In the genomic region with DNA sequence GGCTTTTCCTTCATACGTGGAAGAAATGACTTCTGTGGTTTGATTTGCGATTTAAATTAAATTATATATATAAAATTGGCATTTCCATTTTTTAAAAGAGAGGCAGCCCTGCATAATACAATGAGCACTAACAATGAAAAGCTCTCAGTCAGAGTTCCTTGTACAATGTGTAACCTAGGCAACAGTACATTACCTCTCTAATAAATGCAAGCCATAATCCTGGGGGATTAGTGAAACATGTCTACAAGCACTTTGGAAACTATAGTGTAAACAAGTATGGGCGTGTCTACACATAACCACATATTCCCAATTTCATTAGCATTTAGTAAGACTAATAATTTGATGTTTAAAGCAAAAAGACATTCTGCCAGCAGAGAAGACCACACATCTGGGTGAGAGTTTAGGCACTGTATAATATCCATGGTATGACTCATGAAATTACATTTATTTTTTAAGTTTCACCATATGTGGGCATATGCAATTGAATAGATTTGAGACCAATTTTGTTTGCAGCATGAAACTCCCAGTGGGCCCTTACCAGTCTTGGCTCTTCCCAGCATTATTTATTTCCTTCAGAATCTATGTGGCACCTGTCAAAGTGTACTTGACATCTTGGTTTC, we compare ENCODE assay signal across 24 mouse cellular contexts.
DNase-seq lines count a peak whose midpoint lies in the region; ATAC-seq lines count a peak whose summit lies in the region.
"Had no signal": no experiment of that assay in that cellular context is flagged by ENCODE, and none has a peak within 500 bp of the region (broad histone marks: within the 10 kb centered on the region; RNA-seq: fewer than 3 reads in every experiment).

No protein-coding gene starts in this region.

- H3K36me3 ChIP-seq in hindbrain, embryonic 13.5 days, result no peaks in the 10 kb centered on the region
- H3K36me3 ChIP-seq in hindbrain, embryonic 12.5 days, result no peaks in the 10 kb centered on the region
- no peaks in the 10 kb centered on the region for H3K36me3 ChIP-seq in forebrain, embryonic 12.5 days (replicated peaks)
- H3K36me3 ChIP-seq in hindbrain, embryonic 15.5 days, result no peaks in the 10 kb centered on the region
- no peaks in the 10 kb centered on the region for H3K36me3 ChIP-seq in midbrain, embryonic 16.5 days (ENCODE audit: control insufficient read depth, insufficient read depth, low read length)
- H3K36me3 ChIP-seq: embryonic facial prominence, embryonic 12.5 days; limb, embryonic 10.5 days had no signal

- DNase-seq in urinary bladder, postnatal 4 days (ENCODE audit: low spot score in 2 of 2), result no peak
- DNase-seq in heart, adult 9 months (ENCODE audit: low spot score in 2 of 2), result no peak
- DNase-seq in adrenal gland, postnatal 25 days, result no peak
- DNase-seq: adrenal gland, adult 2 months; B cell, adult 2 months; cerebellum, adult 9-10 months; gastrocnemius, adult 2 months; heart, postnatal 36 days; kidney, postnatal 36 days; lung, adult 18-20 months; lung, postnatal 14 days; right cerebral cortex, postnatal 25 days had no signal

- no peaks in the 10 kb centered on the region for H3K27me3 ChIP-seq in hindbrain, embryonic 13.5 days
- H3K27me3 ChIP-seq in hindbrain, embryonic 12.5 days, result no peaks in the 10 kb centered on the region
- no peaks in the 10 kb centered on the region for H3K27me3 ChIP-seq in forebrain, embryonic 12.5 days
- H3K27me3 ChIP-seq in hindbrain, embryonic 15.5 days, result no peaks in the 10 kb centered on the region
- no peaks in the 10 kb centered on the region for H3K27me3 ChIP-seq in midbrain, embryonic 16.5 days (ENCODE audit: control insufficient read depth, insufficient read depth, low read depth, low read length)
- H3K27me3 ChIP-seq: embryonic facial prominence, embryonic 12.5 days had no signal

- no peak overlapping the region for H3K27ac ChIP-seq in hindbrain, embryonic 13.5 days
- no peak overlapping the region for H3K27ac ChIP-seq in hindbrain, embryonic 12.5 days
- no peak overlapping the region for H3K27ac ChIP-seq in forebrain, embryonic 12.5 days
- no peak overlapping the region for H3K27ac ChIP-seq in hindbrain, embryonic 15.5 days (replicated peaks)
- no peak overlapping the region for H3K27ac ChIP-seq in midbrain, embryonic 16.5 days (ENCODE audit: low read length)
- H3K27ac ChIP-seq: embryonic facial prominence, embryonic 12.5 days; gastrocnemius, adult 2 months; left cerebral cortex, adult 2 months; limb, embryonic 10.5 days had no signal

- H3K4me3 ChIP-seq in hindbrain, embryonic 13.5 days, result no peak overlapping the region
- H3K4me3 ChIP-seq in hindbrain, embryonic 12.5 days, result no peak overlapping the region
- no peak overlapping the region for H3K4me3 ChIP-seq in forebrain, embryonic 12.5 days (replicated peaks)
- H3K4me3 ChIP-seq in hindbrain, embryonic 15.5 days, result no peak overlapping the region
- no peak overlapping the region for H3K4me3 ChIP-seq in midbrain, embryonic 16.5 days (ENCODE audit: low read depth, low read length)
- H3K4me3 ChIP-seq: embryonic facial prominence, embryonic 12.5 days; gastrocnemius, adult 2 months; left cerebral cortex, adult 2 months; limb, embryonic 10.5 days; megakaryocyte, embryonic 14.5 days; myocyte had no signal

- H3K4me2 ChIP-seq in hindbrain, embryonic 13.5 days, result no peak overlapping the region
- no peak overlapping the region for H3K4me2 ChIP-seq in hindbrain, embryonic 12.5 days (replicated peaks)
- no peak overlapping the region for H3K4me2 ChIP-seq in forebrain, embryonic 12.5 days
- no peak overlapping the region for H3K4me2 ChIP-seq in hindbrain, embryonic 15.5 days
- H3K4me2 ChIP-seq in midbrain, embryonic 16.5 days (ENCODE audit: low read length), result no peak overlapping the region
- H3K4me2 ChIP-seq: embryonic facial prominence, embryonic 12.5 days; liver, embryonic 11.5 days had no signal

- no peaks in the 10 kb centered on the region for H3K9me3 ChIP-seq in hindbrain, embryonic 13.5 days
- no peaks in the 10 kb centered on the region for H3K9me3 ChIP-seq in hindbrain, embryonic 12.5 days (replicated peaks)
- no peaks in the 10 kb centered on the region for H3K9me3 ChIP-seq in forebrain, embryonic 12.5 days
- no peaks in the 10 kb centered on the region for H3K9me3 ChIP-seq in hindbrain, embryonic 15.5 days
- H3K9me3 ChIP-seq in midbrain, embryonic 16.5 days (replicated peaks; ENCODE audit: control insufficient read depth, low read length, poor library complexity, severe bottlenecking), result no peaks in the 10 kb centered on the region
- H3K9me3 ChIP-seq: embryonic facial prominence, embryonic 12.5 days; limb, embryonic 10.5 days; megakaryocyte, embryonic 14.5 days had no signal

- H3K4me1 ChIP-seq in hindbrain, embryonic 13.5 days (replicated peaks), result no peaks in the 10 kb centered on the region
- H3K4me1 ChIP-seq in hindbrain, embryonic 12.5 days, result no peaks in the 10 kb centered on the region
- peaks cover 6% of the 10 kb centered on the region; the same call in 1 of the 2 replicates for H3K4me1 ChIP-seq in forebrain, embryonic 12.5 days
- no peaks in the 10 kb centered on the region for H3K4me1 ChIP-seq in hindbrain, embryonic 15.5 days (replicated peaks)
- no peaks in the 10 kb centered on the region for H3K4me1 ChIP-seq in midbrain, embryonic 16.5 days (ENCODE audit: control insufficient read depth, insufficient read depth, low read length)
- H3K4me1 ChIP-seq: embryonic facial prominence, embryonic 12.5 days; limb, embryonic 10.5 days had no signal

- 70% methylated on average over 3 of the region's 3 CpGs for WGBS in hindbrain, embryonic 13.5 days
- 83% methylated on average over 3 of the region's 3 CpGs for WGBS in hindbrain, embryonic 12.5 days
- 64% methylated on average over 3 of the region's 3 CpGs for WGBS in forebrain, embryonic 12.5 days
- 66% methylated on average over 3 of the region's 3 CpGs for WGBS in hindbrain, embryonic 15.5 days
- 44% methylated on average over 3 of the region's 3 CpGs for WGBS in midbrain, embryonic 16.5 days

- H3K9ac ChIP-seq in hindbrain, embryonic 13.5 days, result no peak overlapping the region
- H3K9ac ChIP-seq in hindbrain, embryonic 12.5 days, result no peak overlapping the region
- no peak overlapping the region for H3K9ac ChIP-seq in forebrain, embryonic 12.5 days
- H3K9ac ChIP-seq in hindbrain, embryonic 15.5 days, result no peak overlapping the region
- no peak overlapping the region for H3K9ac ChIP-seq in midbrain, embryonic 16.5 days (ENCODE audit: low read depth, low read length)
- H3K9ac ChIP-seq: embryonic facial prominence, embryonic 12.5 days had no signal

- ATAC-seq in hindbrain, embryonic 13.5 days (ENCODE audit: low FRiP score), result peak; percentile 59; the same call in 1 of the 2 replicates
- ATAC-seq in hindbrain, embryonic 12.5 days (ENCODE audit: low FRiP score), result no peak
- ATAC-seq in forebrain, embryonic 12.5 days (ENCODE audit: low FRiP score), result peak; percentile 74; the same call in 1 of the 2 replicates
- peak; percentile 84 for ATAC-seq in hindbrain, embryonic 15.5 days (ENCODE audit: low FRiP score, low read depth)
- peak; percentile 94 for ATAC-seq in midbrain, embryonic 16.5 days
- ATAC-seq: intestine, embryonic 16.5 days had no signal
